Mouse (Mus musculus): ENCODE measurements around the gene Avpi1.

GRCm38 (mm10) chr19:42139724-42140517 lies 11.1 kb upstream of the Avpi1 start:
- TF ChIP-seq CTCF (IDR thresholded peaks at IDR 0.05; ENCODE audit: low read depth, low read length): no peak
- no peak for TF ChIP-seq POLR2A (IDR thresholded peaks at IDR 0.05; ENCODE audit: borderline replicate concordance, low read depth, low read length)

Data from bone marrow macrophage, adult 2 months (primary cell).